Mouse (Mus musculus) bone marrow, adult 2 months (tissue): Measurements from ENCODE around the gene Kcnk10.

Experiments
- CTCF ChIP-seq: fragments of 200-500 bp; IDR thresholded peaks from 2 replicates; pipeline ENCODE4 v1.5.1; 2011; ENCODE audit warnings: low read length, control low read depth; ENCODE audit not compliant: control insufficient read depth, insufficient read depth
- POLR2A ChIP-seq: fragments of 200-500 bp; IDR thresholded peaks from 2 replicates; pipeline ENCODE4 v1.6.1; 2011; ENCODE audit warnings: low read depth, mild to moderate bottlenecking, control low read depth, low read length, borderline replicate concordance; ENCODE audit not compliant: control insufficient read depth

DNA sequence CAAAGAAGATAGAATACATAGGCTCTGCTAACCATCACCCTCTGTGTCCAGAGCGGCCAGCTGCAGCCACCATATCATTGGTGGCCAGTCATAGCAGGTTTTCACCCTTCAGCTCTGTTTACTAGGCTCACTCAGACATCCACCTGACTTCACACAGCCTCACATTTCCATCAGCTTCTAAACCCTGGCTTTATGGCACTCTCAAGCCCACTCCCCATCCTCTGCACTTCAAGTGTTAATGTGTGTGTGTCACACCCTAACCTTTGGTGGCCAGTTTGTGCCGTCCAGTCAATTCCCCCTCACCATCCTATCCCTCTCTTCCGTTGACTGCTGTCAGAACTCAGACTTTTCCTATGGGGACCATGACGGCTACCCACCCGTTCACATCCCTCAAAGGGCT, 184.0 kb downstream of the Kcnk10 start:
- TF ChIP-seq POLR2A, result no peak
- TF ChIP-seq CTCF, result no peak
